Mouse (Mus musculus) E14TG2a.4 (cell line): ENCODE results near the gene Neurl1b.
A peak's percentile ranks its signal among the peaks of the same experiment; 100 is the strongest.

Source experiments
- CTCF ChIP-seq: conservative IDR thresholded peaks from 2 replicates; pipeline ENCODE4 v1.5.1; 2014; ENCODE audit warnings: low read length
- NANOG ChIP-seq: IDR thresholded peaks from 2 replicates; pipeline ENCODE4 v1.6.1; 2014; ENCODE audit warnings: borderline replicate concordance, low read length, mixed read lengths
- POU5F1 ChIP-seq: IDR thresholded peaks from 2 replicates; pipeline ENCODE4 v1.6.1; 2014; ENCODE audit warnings: low read length, borderline replicate concordance

GRCm38 (mm10) chr17:26466741-26467150 is 52.1 kb downstream of the Neurl1b start:
- TF ChIP-seq CTCF (peak; percentile 62), POU5F1 (no peak), NANOG (no peak)
